Mouse (Mus musculus): ENCODE measurements at regions not wholly inside any gene's neighbourhood (a gene's known extent, or its start where the extent isn't known, plus 50 kb on each side); places are given as distances from the start of the nearest gene placed in this dataset.

DNA sequence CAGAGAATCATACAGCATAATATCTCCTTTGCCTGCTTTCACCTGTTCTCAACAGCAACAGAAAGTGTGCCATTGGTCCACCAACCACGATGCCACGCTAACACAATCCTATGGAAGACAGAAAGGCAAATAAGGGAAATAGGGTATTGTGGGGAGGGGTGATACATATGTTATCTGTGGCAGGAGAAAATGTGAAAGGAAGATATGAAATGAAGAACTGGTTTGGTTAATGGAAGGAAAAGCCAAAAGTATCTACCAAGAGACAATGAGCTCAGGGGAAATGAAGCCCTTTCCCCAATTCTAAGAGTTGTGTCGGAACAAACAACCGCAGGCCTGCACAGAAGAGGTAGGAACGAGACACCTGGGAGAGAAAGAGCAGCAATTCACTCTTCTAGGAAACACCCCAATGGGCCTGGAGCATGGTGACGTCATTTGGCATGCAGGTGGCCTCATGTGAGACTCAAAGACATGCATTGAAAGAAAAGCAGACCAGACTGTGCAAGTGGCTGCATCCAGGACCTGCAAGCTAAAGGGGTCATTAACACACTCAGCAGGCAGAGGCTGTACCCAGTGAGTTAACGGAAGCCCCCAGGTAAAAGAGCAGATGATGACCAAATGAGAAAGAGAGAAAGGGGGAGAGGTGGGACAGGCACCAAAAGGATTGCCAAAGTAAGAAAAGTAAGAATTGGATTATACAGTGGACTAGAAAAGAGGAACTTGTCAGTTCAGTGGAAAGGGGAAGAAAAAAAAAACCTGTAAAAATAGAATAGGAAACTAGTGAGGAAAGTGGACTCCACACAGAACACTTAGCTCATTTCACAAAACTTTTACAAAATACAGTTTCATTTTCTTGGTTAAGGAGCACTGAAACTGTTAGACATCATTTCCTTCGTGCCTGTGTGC, 522.2 kb upstream of the Cited2 start:
- WGBS = 85% methylated on average over 8 of the region's 8 CpGs
- no peak overlapping the region for H3K4me3 ChIP-seq (ENCODE audit: insufficient read depth, low read depth, low read length)
- no peak for DNase-seq
- no peaks in the 10 kb centered on the region for H3K36me3 ChIP-seq (ENCODE audit: control insufficient read depth, insufficient read depth, low read length)
- H3K27me3 ChIP-seq (replicated peaks; ENCODE audit: control insufficient read depth, insufficient read depth, low read length) = no peaks in the 10 kb centered on the region
- H3K27ac ChIP-seq (ENCODE audit: insufficient read depth, low read depth, low read length) = no peak overlapping the region
- TF ChIP-seq POLR2A (IDR thresholded peaks at IDR 0.05; ENCODE audit: low read depth, low read length) (no peak), CTCF (conservative IDR thresholded peaks at IDR 0.05; ENCODE audit: insufficient read depth, insufficient read length, low read depth, low read length) (no peak)
- no peaks in the 10 kb centered on the region for H3K4me1 ChIP-seq (ENCODE audit: control insufficient read depth, insufficient read depth, low read length)

DNA sequence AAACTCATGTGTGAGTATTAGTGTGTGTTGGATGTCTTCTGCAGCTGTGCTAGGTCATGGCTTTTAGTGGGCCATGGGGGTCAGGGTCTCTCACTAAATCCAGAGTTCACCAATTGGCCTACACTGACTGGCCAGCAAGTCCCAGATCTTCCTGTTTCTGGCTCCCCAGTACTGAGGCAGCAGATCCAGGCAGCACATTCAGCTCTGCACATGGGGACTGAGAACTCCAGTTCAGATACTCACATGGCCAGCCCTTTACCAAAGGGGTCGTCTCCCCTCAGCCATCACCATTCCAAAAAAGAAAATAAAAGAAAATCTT, 521.6 kb upstream of the Cited2 start:
- no peak for TF ChIP-seq POLR2A (IDR thresholded peaks at IDR 0.05; ENCODE audit: low read depth, low read length)
- no peak for TF ChIP-seq CTCF (conservative IDR thresholded peaks at IDR 0.05; ENCODE audit: insufficient read depth, insufficient read length, low read depth, low read length)
- Histone ChIP-seq H3K4me3 (ENCODE audit: insufficient read depth, low read depth, low read length) (no peak overlapping the region), H3K36me3 (ENCODE audit: control insufficient read depth, insufficient read depth, low read length) (no peaks in the 10 kb centered on the region), H3K27ac (ENCODE audit: insufficient read depth, low read depth, low read length) (no peak overlapping the region), H3K4me1 (ENCODE audit: control insufficient read depth, insufficient read depth, low read length) (no peaks in the 10 kb centered on the region), H3K27me3 (replicated peaks; ENCODE audit: control insufficient read depth, insufficient read depth, low read length) (no peaks in the 10 kb centered on the region)
- 83% methylated on average over 1 of the region's 1 CpGs for WGBS
- no peak for DNase-seq

GRCm38 (mm10) chr10:17202556-17203415, 520.2 kb upstream of the Cited2 start:
- 64% methylated on average over 4 of the region's 4 CpGs for WGBS
- no peak for TF ChIP-seq CTCF (conservative IDR thresholded peaks at IDR 0.05; ENCODE audit: insufficient read depth, insufficient read length, low read depth, low read length)
- TF ChIP-seq POLR2A (IDR thresholded peaks at IDR 0.05; ENCODE audit: low read depth, low read length) = no peak
- DNase-seq = no peak
- no peaks in the 10 kb centered on the region for H3K27me3 ChIP-seq (replicated peaks; ENCODE audit: control insufficient read depth, insufficient read depth, low read length)
- H3K4me3 ChIP-seq (ENCODE audit: insufficient read depth, low read depth, low read length) = no peak overlapping the region
- H3K27ac ChIP-seq (ENCODE audit: insufficient read depth, low read depth, low read length) = no peak overlapping the region
- no peaks in the 10 kb centered on the region for H3K4me1 ChIP-seq (ENCODE audit: control insufficient read depth, insufficient read depth, low read length)
- no peaks in the 10 kb centered on the region for H3K36me3 ChIP-seq (ENCODE audit: control insufficient read depth, insufficient read depth, low read length)

DNA sequence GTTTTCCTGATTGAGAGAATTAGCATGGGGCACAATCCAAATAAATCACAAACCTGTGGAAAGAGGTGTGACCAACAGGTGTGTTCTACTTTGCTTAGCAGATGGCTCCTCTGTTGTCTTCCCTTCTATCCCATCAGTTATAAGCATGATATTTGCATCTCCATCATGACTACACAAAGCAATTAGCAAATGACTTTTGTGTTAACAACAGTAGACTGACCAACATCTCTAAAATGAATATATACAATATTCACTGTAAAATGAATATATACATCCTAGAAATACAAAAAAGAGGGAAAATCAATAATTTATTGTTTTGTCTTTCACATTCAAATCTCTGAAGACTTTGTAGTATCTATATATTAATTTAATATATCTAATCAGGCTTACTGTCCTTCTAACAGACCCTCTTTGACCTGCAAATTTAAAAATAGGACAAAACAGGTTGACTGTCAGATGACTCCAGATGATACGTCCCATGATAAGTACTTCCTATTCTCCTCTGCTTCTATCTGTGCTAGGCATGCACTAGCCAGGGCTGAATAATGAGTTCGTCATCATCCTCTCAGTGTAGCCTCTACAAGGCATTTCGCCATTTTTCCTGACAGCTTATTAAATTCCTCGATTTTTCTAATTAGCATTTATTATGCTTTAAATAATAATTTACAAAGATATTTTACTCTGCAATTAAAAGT, 519.5 kb upstream of the Cited2 start:
- WGBS = 92% methylated on average over 4 of the region's 4 CpGs
- Histone ChIP-seq H3K27ac (ENCODE audit: insufficient read depth, low read depth, low read length) (no peak overlapping the region), H3K4me1 (ENCODE audit: control insufficient read depth, insufficient read depth, low read length) (no peaks in the 10 kb centered on the region), H3K27me3 (replicated peaks; ENCODE audit: control insufficient read depth, insufficient read depth, low read length) (no peaks in the 10 kb centered on the region), H3K36me3 (ENCODE audit: control insufficient read depth, insufficient read depth, low read length) (no peaks in the 10 kb centered on the region), H3K4me3 (ENCODE audit: insufficient read depth, low read depth, low read length) (no peak overlapping the region)
- TF ChIP-seq POLR2A (IDR thresholded peaks at IDR 0.05; ENCODE audit: low read depth, low read length) (no peak), CTCF (conservative IDR thresholded peaks at IDR 0.05; ENCODE audit: insufficient read depth, insufficient read length, low read depth, low read length) (no peak)
- DNase-seq = no peak

GRCm38 (mm10) chr10:17204153-17204552, 518.9 kb upstream of the Cited2 start:
- Histone ChIP-seq H3K4me1 (ENCODE audit: control insufficient read depth, insufficient read depth, low read length) (no peaks in the 10 kb centered on the region), H3K4me3 (ENCODE audit: insufficient read depth, low read depth, low read length) (no peak overlapping the region), H3K27me3 (replicated peaks; ENCODE audit: control insufficient read depth, insufficient read depth, low read length) (no peaks in the 10 kb centered on the region), H3K36me3 (ENCODE audit: control insufficient read depth, insufficient read depth, low read length) (no peaks in the 10 kb centered on the region), H3K27ac (ENCODE audit: insufficient read depth, low read depth, low read length) (no peak overlapping the region)
- DNase-seq = no peak
- TF ChIP-seq CTCF (conservative IDR thresholded peaks at IDR 0.05; ENCODE audit: insufficient read depth, insufficient read length, low read depth, low read length) (no peak), POLR2A (IDR thresholded peaks at IDR 0.05; ENCODE audit: low read depth, low read length) (no peak)
- 88% methylated on average over 1 of the region's 1 CpGs for WGBS

GRCm38 (mm10) chr10:17212551-17213309, 510.3 kb upstream of the Cited2 start:
- no peaks in the 10 kb centered on the region for H3K4me1 ChIP-seq (ENCODE audit: control insufficient read depth, insufficient read depth, low read length)
- no peaks in the 10 kb centered on the region for H3K27me3 ChIP-seq (replicated peaks; ENCODE audit: control insufficient read depth, insufficient read depth, low read length)
- DNase-seq = no peak
- H3K36me3 ChIP-seq (ENCODE audit: control insufficient read depth, insufficient read depth, low read length) = no peaks in the 10 kb centered on the region
- no peak for TF ChIP-seq POLR2A (IDR thresholded peaks at IDR 0.05; ENCODE audit: low read depth, low read length)
- TF ChIP-seq CTCF (conservative IDR thresholded peaks at IDR 0.05; ENCODE audit: insufficient read depth, insufficient read length, low read depth, low read length) = no peak
- 37% methylated on average over 12 of the region's 12 CpGs for WGBS
- no peak overlapping the region for H3K4me3 ChIP-seq (ENCODE audit: insufficient read depth, low read depth, low read length)
- H3K27ac ChIP-seq (ENCODE audit: insufficient read depth, low read depth, low read length) = no peak overlapping the region

Measured in kidney, adult 2 months (tissue).